Mouse (Mus musculus) forebrain, embryonic 12.5 days (tissue): ENCODE measurements around the gene Gm19668. TPM values are rescaled to one million over a fixed set of nuclear protein-coding genes. Genes with fewer than 3 reads are reported as not detected.

Experiments
- ATAC-seq: fragments of 200-750 bp; cut with Nextera tagmentation; 2 replicates; pipeline ENCODE4 v1.8.0; 2017; ENCODE audit warnings: moderate TSS enrichment; ENCODE audit not compliant: low FRiP score
- H3K27ac ChIP-seq: fragments of 300-500 bp; sonication (generic); 2 replicates; pipeline ENCODE4 v1.5.1; 2016; ENCODE audit warnings: mild to moderate bottlenecking
- H3K27me3 ChIP-seq: fragments of 300-500 bp; sonication (generic); 2 replicates; pipeline ENCODE4 v1.6.1; 2016; ENCODE audit warnings: mild to moderate bottlenecking
- H3K36me3 ChIP-seq: fragments of 300-500 bp; sonication (generic); replicated peaks from 2 replicates; pipeline ENCODE4 v1.6.1; 2016; ENCODE audit warnings: mild to moderate bottlenecking
- H3K4me1 ChIP-seq: fragments of 300-500 bp; sonication (generic); 2 replicates; pipeline ENCODE4 v1.6.1; 2016
- H3K4me2 ChIP-seq: fragments of 300-500 bp; sonication (generic); 2 replicates; pipeline ENCODE4 v1.6.1; 2016; ENCODE audit warnings: mild to moderate bottlenecking, moderate library complexity
- H3K4me3 ChIP-seq: fragments of 300-500 bp; sonication (generic); replicated peaks from 2 replicates; pipeline ENCODE4 v1.5.1; 2016; ENCODE audit warnings: mild to moderate bottlenecking
- H3K9ac ChIP-seq: fragments of 300-500 bp; sonication (generic); 2 replicates; pipeline ENCODE4 v1.6.1; 2016; ENCODE audit warnings: mild to moderate bottlenecking
- H3K9me3 ChIP-seq: fragments of 300-500 bp; sonication (generic); 2 replicates; pipeline ENCODE4 v1.6.1; 2016
- WGBS: fragments of 180-500 bp; shearing (Covaris S2); methylation state at CpG from one replicate; pipeline ENCODE4 v1.1.7; 2016; 5-methylcytosine and 5-hydroxymethylcytosine counted together
- polyA plus RNA-seq: library from polyadenylated mRNA; unstranded; fragments of >200 nt; fragmentation: Nextera tagmentation; extraction: Ambion mirVana; gene quantifications from 2 replicates; pipeline ENCODE4 v1.2.1, GENCODE M21; 2016

The Gm19668 gene
- polyA plus RNA-seq, result not detected in 2 replicates

DNA sequence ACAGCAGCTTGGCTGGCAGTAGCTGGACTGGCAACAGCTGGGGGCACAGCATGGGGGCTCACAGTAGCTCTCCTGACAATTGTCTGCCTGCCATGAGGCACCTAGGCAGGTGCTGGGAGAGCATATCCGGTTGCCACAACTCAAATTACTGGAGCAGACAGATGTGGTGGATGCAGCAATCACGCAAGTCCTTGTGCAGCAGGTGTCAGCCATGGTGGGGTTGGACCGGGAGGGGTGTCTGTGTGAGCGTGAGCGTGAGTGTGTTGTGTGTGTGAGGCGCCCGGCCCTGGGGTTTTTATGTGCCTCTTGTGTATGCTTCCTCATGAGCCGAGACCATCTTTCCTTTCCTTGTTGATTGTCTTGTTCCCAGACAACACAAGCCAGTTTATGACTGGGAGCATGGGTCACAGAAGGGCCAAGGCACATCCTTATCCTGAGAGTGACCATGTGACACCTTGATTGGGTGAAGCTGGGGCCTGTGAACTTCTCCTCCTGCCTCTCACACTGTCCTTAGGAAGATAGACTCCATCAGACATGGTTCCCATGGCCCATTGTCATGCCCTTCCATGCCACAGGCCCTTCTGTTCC, at the start of gene Gm19668:
Gene Gm19668 (minus strand): TSS at position 213 of the 588 bp plus-strand sequence.
- peak within 1 kb of the TSS; percentile 70 for H3K27ac ChIP-seq
- ATAC-seq, result no peak
- H3K9me3 ChIP-seq, result no peaks in the 10 kb centered on the region

DNA sequence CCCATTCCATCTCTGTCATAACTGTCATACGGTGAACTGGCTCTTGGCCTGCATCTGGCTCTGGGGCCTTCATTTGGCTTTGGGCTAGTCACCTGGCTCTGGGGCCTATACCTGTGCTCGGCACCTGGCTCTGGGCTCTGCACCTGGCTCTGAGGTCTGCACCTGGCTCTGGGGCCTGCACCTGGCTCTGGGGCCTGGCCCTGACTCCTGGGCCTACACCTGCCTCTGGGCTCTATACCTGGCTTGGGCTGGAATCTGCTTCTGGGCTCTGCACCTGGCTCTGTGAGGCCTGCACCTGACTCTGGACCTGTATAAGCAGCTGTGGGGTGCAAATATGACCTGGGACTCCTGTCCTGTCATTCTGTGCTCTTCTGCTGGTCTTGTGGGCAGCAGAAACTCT, 48.6 kb upstream of the Gm19668 start:
- no peak overlapping the region for H3K9ac ChIP-seq
- WGBS, result 82% methylated on average over 2 of the region's 2 CpGs
- ATAC-seq, result no peak
- H3K27me3 ChIP-seq, result no peaks in the 10 kb centered on the region
- no peaks in the 10 kb centered on the region for H3K4me1 ChIP-seq
- no peak overlapping the region for H3K4me3 ChIP-seq
- no peak overlapping the region for H3K4me2 ChIP-seq
- peaks cover 5% of the 10 kb centered on the region; the same call in 1 of the 2 replicates for H3K9me3 ChIP-seq
- H3K36me3 ChIP-seq, result no peaks in the 10 kb centered on the region
- no peak overlapping the region for H3K27ac ChIP-seq

More for the DNA sequence above, at the start of gene Gm19668:
- H3K4me3 ChIP-seq, result no peak within 1 kb of the TSS
- H3K4me2 ChIP-seq, result no peak within 1 kb of the TSS
- H3K27me3 ChIP-seq, result no peaks in the 10 kb centered on the region
- peaks cover 16% of the 10 kb centered on the region; the same call in 1 of the 2 replicates for H3K4me1 ChIP-seq
- no peak within 1 kb of the TSS for H3K9ac ChIP-seq
- no peaks in the 10 kb centered on the region for H3K36me3 ChIP-seq
- WGBS, result 71% methylated on average over 8 of the region's 8 CpGs

DNA sequence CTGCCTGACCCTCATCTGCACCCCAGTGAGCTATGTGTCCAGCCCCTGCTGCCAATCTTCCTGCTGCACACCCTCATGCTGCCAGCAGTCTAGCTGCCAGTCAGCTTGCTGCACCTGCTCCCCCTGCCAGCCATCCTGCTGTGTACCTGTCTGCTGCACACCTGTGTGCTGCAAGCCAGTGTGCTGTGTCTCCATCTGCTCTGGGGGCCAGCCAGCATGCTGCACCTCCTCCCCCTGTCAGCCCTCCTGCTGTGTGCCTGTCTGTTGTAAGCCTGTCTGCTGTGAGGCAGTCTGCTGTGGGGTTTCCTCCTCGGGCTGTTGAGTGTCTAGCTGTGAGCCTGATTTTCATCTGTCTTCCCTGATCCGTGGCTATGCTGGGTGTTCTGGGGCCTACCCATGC, 48.0 kb upstream of the Gm19668 start:
- Histone ChIP-seq H3K27me3 (no peaks in the 10 kb centered on the region), H3K27ac (no peak overlapping the region), H3K9ac (no peak overlapping the region), H3K4me1 (no peaks in the 10 kb centered on the region), H3K36me3 (no peaks in the 10 kb centered on the region), H3K4me3 (no peak overlapping the region), H3K4me2 (no peak overlapping the region), H3K9me3 (peaks cover 5% of the 10 kb centered on the region; the same call in 1 of the 2 replicates)
- 10% methylated on average over 2 of the region's 2 CpGs for WGBS
- no peak for ATAC-seq

DNA sequence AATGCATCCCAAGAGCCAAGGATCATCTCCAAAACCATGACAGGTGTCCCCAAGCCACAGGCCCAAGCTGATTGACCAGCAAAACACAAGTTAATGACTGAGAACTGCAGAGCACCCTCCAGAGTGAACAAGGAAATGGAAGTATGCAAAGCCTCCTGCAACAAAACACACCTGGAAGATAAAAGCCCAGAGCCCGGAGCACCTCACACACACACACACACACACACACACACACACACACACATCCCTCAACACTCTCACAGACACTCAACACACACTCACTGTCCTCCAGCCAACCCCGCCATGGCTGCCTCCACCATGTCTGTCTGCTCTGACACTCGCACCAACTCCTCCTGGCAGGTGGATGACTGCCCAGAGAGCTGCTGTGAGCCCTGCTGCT, 47.6 kb upstream of the Gm19668 start, which contains the start of gene Gm36176:
Gene Gm36176 (plus strand): TSS at position 301 of the 400 bp plus-strand sequence.
- no peak within 1 kb of the TSS for H3K27ac ChIP-seq
- no peaks in the 10 kb centered on the region for H3K27me3 ChIP-seq
- no peaks in the 10 kb centered on the region for H3K36me3 ChIP-seq
- H3K9ac ChIP-seq, result no peak within 1 kb of the TSS
- H3K4me2 ChIP-seq, result no peak within 1 kb of the TSS
- no peaks in the 10 kb centered on the region for H3K4me1 ChIP-seq
- 72% methylated on average over 2 of the region's 3 CpGs for WGBS
- H3K9me3 ChIP-seq, result peaks cover 5% of the 10 kb centered on the region; the same call in 1 of the 2 replicates
- ATAC-seq, result no peak
- H3K4me3 ChIP-seq, result no peak within 1 kb of the TSS

DNA sequence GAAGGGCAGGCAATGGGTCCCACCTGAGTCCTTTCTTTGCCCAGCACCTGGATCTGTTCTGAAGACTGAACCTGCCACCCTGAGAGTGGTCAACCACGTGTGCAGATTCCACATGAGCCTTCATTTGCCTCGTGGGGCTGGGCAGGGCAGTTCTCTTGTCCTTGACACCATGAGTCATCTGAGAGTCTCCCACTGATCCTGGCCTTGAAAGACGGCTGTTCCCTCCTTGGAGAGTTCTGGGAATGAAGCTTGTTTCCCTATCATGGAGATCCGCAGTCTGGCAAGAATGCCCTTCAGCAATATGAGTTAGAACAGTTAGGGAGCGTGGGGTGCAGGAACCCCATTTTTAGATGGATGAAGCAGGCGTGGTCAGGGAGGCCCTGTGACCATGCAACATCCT, 40.1 kb upstream of the Gm19668 start:
- ATAC-seq, result no peak
- WGBS, result 83% methylated on average over 6 of the region's 6 CpGs

DNA sequence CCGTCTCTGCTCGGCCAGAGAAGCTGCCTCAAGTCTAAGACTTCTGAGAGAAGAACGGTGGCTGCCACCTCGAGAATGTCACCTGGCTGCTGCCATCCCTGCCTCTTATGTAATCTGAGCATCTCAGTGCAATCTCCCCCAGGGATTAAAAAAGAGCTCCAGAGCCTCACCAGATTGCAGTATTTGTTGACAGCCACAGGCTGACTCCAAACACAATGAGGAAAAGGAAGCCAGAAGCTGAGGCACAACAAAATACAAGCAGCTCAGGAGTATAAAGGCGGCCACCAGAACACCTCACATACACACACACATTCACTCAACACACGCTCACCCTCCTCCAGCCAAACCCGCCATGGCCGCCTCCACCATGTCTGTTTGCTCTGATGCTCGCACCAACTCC, 36.7 kb upstream of the Gm19668 start, which contains the start of gene Krtap10-10:
Gene Krtap10-10 (plus strand): TSS at position 301 of the 400 bp plus-strand sequence.
- WGBS, result 70% methylated on average over 9 of the region's 9 CpGs
- Histone ChIP-seq H3K36me3 (no peaks in the 10 kb centered on the region), H3K4me2 (no peak within 1 kb of the TSS), H3K4me1 (no peaks in the 10 kb centered on the region; the same call in 1 of the 2 replicates), H3K9ac (no peak within 1 kb of the TSS), H3K27ac (no peak within 1 kb of the TSS), H3K4me3 (no peak within 1 kb of the TSS), H3K9me3 (no peaks in the 10 kb centered on the region), H3K27me3 (no peaks in the 10 kb centered on the region)
- ATAC-seq, result no peak

More for the DNA sequence above, 40.1 kb upstream of the Gm19668 start:
- H3K4me3 ChIP-seq, result no peak overlapping the region
- H3K9ac ChIP-seq, result no peak overlapping the region
- H3K4me1 ChIP-seq, result no peaks in the 10 kb centered on the region; the same call in 1 of the 2 replicates
- peaks cover 5% of the 10 kb centered on the region; the same call in 1 of the 2 replicates for H3K9me3 ChIP-seq
- no peak overlapping the region for H3K4me2 ChIP-seq
- H3K36me3 ChIP-seq, result no peaks in the 10 kb centered on the region
- no peaks in the 10 kb centered on the region for H3K27me3 ChIP-seq
- no peak overlapping the region for H3K27ac ChIP-seq

DNA sequence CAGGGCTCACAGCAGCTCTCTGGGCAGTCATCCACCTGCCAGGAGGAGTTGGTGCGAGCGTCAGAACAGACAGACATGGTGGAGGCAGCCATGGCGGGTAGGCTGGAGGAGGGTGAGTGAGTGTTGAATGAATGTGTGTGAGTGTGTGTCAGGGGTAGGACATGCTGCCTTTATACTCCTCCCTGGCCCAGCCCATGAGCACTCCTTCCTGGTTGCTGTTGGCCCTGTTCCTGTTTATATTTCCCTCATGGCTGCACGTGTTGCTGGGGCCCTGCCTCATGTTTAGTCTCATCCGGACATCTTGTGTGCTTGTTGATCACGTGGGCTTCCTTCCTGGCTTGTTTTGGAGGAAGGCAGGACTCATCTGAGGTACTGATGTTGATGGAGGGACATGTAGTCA, 28.0 kb upstream of the Gm19668 start, which contains the start of gene Krtap10-4:
Gene Krtap10-4 (minus strand): TSS at position 145 of the 400 bp plus-strand sequence.
- no peak within 1 kb of the TSS for H3K27ac ChIP-seq
- H3K9me3 ChIP-seq, result no peaks in the 10 kb centered on the region
- no peaks in the 10 kb centered on the region for H3K4me1 ChIP-seq
- H3K36me3 ChIP-seq, result no peaks in the 10 kb centered on the region
- H3K4me3 ChIP-seq, result no peak within 1 kb of the TSS
- no peak within 1 kb of the TSS for H3K9ac ChIP-seq
- ATAC-seq, result no peak
- H3K4me2 ChIP-seq, result no peak within 1 kb of the TSS
- WGBS, result 73% methylated on average over 6 of the region's 6 CpGs
- H3K27me3 ChIP-seq, result no peaks in the 10 kb centered on the region

DNA sequence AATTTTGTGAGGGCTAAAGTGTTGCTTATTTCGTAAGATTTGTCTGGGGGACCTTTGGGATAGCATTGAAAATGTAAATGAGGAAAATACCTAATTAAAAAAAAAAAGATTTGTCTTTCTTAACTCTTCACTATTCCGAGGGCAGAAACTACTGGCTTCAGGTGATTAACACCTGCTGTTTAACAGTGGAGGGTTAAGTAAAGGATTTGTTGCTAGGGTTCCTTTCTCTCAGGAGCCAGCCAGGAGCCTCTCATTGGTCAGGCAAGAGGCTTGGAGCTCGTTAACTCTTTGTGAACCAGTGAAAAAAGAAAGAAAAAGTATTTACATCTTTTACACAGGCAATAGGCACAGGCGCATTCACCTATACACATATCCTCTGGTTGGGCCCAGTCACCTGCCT, 20.3 kb upstream of the Gm19668 start:
- Histone ChIP-seq H3K4me1 (no peaks in the 10 kb centered on the region), H3K4me2 (no peak overlapping the region), H3K9ac (no peak overlapping the region), H3K27ac (no peak overlapping the region), H3K4me3 (no peak overlapping the region), H3K36me3 (no peaks in the 10 kb centered on the region), H3K27me3 (no peaks in the 10 kb centered on the region), H3K9me3 (no peaks in the 10 kb centered on the region)
- WGBS, result 28% methylated on average over 4 of the region's 4 CpGs
- ATAC-seq, result no peak

DNA sequence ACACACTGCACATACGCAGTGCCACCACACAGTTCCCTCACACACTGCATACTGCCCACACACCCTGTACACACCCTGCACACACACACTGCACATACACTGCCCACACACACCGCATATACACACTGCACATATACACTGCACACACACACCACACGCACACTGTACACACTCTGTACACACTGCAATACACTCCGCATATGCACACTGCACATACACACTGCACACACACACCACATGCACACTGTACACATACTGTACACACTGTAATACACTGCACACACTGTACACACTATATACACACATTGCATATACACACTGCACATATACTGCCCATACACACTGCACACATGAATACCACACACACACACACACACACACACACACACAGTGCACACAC, 19.6 kb upstream of the Gm19668 start:
- no peak overlapping the region for H3K4me3 ChIP-seq
- no peaks in the 10 kb centered on the region for H3K36me3 ChIP-seq
- no peaks in the 10 kb centered on the region for H3K9me3 ChIP-seq
- H3K9ac ChIP-seq, result no peak overlapping the region
- no peak overlapping the region for H3K27ac ChIP-seq
- WGBS, result 97% methylated on average over 4 of the region's 4 CpGs
- H3K4me1 ChIP-seq, result no peaks in the 10 kb centered on the region
- no peaks in the 10 kb centered on the region for H3K27me3 ChIP-seq
- no peak overlapping the region for H3K4me2 ChIP-seq
- ATAC-seq, result no peak

DNA sequence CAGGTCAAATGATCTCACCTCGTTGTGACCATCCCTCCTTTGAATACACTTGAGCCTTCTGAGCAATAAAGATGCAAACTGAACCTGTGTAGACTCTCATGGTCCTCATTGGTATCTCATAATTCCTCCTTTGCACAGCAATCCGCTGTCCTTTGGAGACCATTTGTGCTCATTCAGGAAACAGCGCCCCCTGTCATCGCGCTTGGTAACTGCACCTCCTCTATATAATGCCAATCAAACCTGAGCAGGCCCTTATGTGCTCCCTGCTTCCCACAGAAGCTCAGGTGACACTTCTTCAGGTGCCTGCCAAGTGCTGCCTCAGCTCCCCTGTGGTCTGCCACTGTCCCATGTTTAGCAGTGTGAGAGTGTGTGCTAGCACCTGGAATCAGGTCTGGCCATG, 16.6 kb upstream of the Gm19668 start:
- Histone ChIP-seq H3K9me3 (no peaks in the 10 kb centered on the region), H3K4me3 (no peak overlapping the region), H3K4me1 (no peaks in the 10 kb centered on the region), H3K36me3 (no peaks in the 10 kb centered on the region), H3K27me3 (no peaks in the 10 kb centered on the region), H3K4me2 (no peak overlapping the region), H3K27ac (no peak overlapping the region), H3K9ac (no peak overlapping the region)
- WGBS, result 27% methylated on average over 5 of the region's 5 CpGs
- ATAC-seq, result no peak

DNA sequence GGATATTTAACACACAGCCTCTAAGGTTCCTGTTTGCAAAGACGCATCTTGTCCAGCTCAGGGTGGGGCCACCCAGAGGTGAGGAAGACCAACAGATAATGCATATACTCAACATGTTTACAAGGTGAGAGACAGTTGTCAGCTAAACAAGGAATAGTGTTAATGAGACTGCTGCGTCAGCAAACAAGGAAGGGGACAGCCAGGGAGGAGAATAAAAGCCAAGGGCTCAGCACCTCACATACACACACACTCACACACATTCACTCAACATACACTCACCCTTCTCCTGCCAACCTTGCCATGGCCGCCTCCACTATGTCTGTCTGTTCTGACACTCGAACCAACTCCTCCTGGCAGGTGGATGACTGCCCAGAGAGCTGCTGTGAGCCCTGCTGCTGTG, 15.4 kb upstream of the Gm19668 start, which contains the start of gene Gm2696:
Gene Gm2696 (plus strand): TSS at position 301 of the 400 bp plus-strand sequence.
- no peaks in the 10 kb centered on the region for H3K36me3 ChIP-seq
- 59% methylated on average over 4 of the region's 4 CpGs for WGBS
- H3K27me3 ChIP-seq, result no peaks in the 10 kb centered on the region
- H3K27ac ChIP-seq, result no peak within 1 kb of the TSS
- no peak within 1 kb of the TSS for H3K4me3 ChIP-seq
- H3K9me3 ChIP-seq, result peaks cover 6% of the 10 kb centered on the region; the same call in 1 of the 2 replicates
- H3K4me1 ChIP-seq, result no peaks in the 10 kb centered on the region
- ATAC-seq, result no peak
- H3K9ac ChIP-seq, result no peak within 1 kb of the TSS
- H3K4me2 ChIP-seq, result no peak within 1 kb of the TSS

DNA sequence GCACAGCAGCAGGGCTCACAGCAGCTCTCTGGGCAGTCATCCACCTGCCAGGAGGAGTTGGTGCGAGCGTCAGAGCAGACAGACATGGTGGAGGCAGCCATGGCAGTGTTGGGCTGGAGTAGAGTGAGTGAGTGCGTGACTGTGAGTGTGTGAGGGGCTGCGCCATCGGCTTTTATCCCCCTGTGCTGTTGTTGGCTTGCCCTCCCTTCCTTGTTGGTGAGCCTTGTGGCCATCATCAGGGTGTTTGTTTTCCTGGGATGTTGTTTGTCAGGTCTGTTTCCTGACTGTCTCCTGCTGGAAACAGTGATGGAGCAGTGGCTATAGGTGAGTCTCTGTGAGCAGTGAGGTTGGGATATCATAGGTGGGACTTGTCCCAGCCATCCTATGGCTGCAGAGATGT, 12.8 kb upstream of the Gm19668 start, which contains the start of gene Gm9507:
Gene Gm9507 (minus strand): TSS at position 101 of the 400 bp plus-strand sequence.
- Histone ChIP-seq H3K4me3 (no peak within 1 kb of the TSS), H3K9ac (no peak within 1 kb of the TSS), H3K27me3 (no peaks in the 10 kb centered on the region), H3K36me3 (no peaks in the 10 kb centered on the region), H3K9me3 (peaks cover 6% of the 10 kb centered on the region; the same call in 1 of the 2 replicates), H3K27ac (no peak within 1 kb of the TSS), H3K4me1 (no peaks in the 10 kb centered on the region), H3K4me2 (no peak within 1 kb of the TSS)
- WGBS, result 66% methylated on average over 5 of the region's 5 CpGs
- ATAC-seq, result no peak

DNA sequence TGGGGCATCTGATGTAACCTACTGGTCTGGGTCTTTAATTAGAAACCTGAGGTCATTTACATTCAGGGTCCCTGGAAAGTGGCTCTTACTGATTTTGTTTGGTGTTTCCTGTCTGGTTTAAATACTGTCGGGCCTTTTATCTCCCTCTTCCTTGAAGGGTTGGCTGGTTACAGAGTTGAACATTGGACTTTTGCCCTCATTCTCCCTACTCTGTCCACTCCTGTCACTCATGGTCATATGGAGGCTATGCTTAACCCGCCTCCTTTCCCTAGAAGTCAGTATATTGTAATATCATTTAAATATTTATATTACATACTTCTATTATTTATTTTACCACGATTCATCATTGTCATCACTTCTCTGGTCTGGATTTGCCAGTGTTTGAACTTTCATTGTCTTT, 5.2 kb upstream of the Gm19668 start:
- H3K4me3 ChIP-seq, result no peak overlapping the region
- WGBS, result 84% methylated on average over 3 of the region's 3 CpGs
- no peak overlapping the region for H3K4me2 ChIP-seq
- H3K27me3 ChIP-seq, result no peaks in the 10 kb centered on the region
- H3K36me3 ChIP-seq, result no peaks in the 10 kb centered on the region
- no peak for ATAC-seq
- H3K27ac ChIP-seq, result no peak overlapping the region
- no peak overlapping the region for H3K9ac ChIP-seq
- 0 out of 2 replicates have a peak, but pooled peaks cover under 1% of the 10 kb centered on the region for H3K4me1 ChIP-seq
- H3K9me3 ChIP-seq, result no peaks in the 10 kb centered on the region
